Mouse (Mus musculus): ENCODE measurements around the gene Il22ra1. TPM values are rescaled to one million over a fixed set of nuclear protein-coding genes. Genes with fewer than 3 reads are reported as not detected.

The Il22ra1 gene
- polyA plus RNA-seq, 1 experiment, result 0.04 TPM

GRCm38 (mm10) chr4:135733901-135734300 is 5.9 kb downstream of the Il22ra1 start:
- TF ChIP-seq MYOD1 (IDR thresholded peaks at IDR 0.05; ENCODE audit: control insufficient read depth, insufficient read length, low read depth) (no peak), FOSL1 (IDR thresholded peaks at IDR 0.05; ENCODE audit: insufficient read depth, low read length, poor library complexity, severe bottlenecking) (no peak)
- Histone ChIP-seq H3K79me3 (ENCODE audit: low read depth) (no peaks in the 10 kb centered on the region), H3K4me3 (ENCODE audit: insufficient read depth, poor library complexity, severe bottlenecking) (no peak overlapping the region), H3K79me2 (ENCODE audit: control insufficient read depth, insufficient read depth) (no peaks in the 10 kb centered on the region), H3K27me3 (ENCODE audit: control insufficient read depth, insufficient read depth, insufficient read length) (no peaks in the 10 kb centered on the region), H3K36me3 (ENCODE audit: control insufficient read depth, insufficient read depth) (no peaks in the 10 kb centered on the region), H3ac (ENCODE audit: control insufficient read depth, insufficient read length, low read depth) (no peak overlapping the region)

- no peak overlapping the region for H3ac ChIP-seq (ENCODE audit: control insufficient read depth, insufficient read length, low read depth)
- H3K79me2 ChIP-seq (ENCODE audit: control insufficient read depth, insufficient read depth), result no peaks in the 10 kb centered on the region
- TF ChIP-seq USF1 (IDR thresholded peaks at IDR 0.05; ENCODE audit: low read depth) (no peak), MAX (IDR thresholded peaks at IDR 0.05) (no peak), MYOD1 (IDR thresholded peaks at IDR 0.05; ENCODE audit: control insufficient read depth, insufficient read length, low read depth) (peak; percentile 96), CEBPB (IDR thresholded peaks at IDR 0.05; ENCODE audit: low read depth) (no peak)
- H3K27me3 ChIP-seq (ENCODE audit: control insufficient read depth, insufficient read depth, insufficient read length), result no peaks in the 10 kb centered on the region
- no peaks in the 10 kb centered on the region for H3K79me3 ChIP-seq (ENCODE audit: low read depth)
- no peaks in the 10 kb centered on the region for H3K36me3 ChIP-seq (ENCODE audit: control insufficient read depth, insufficient read depth)
- no peak overlapping the region for H3K4me3 ChIP-seq (ENCODE audit: insufficient read depth, poor library complexity, severe bottlenecking)
Measured at GRCm38 (mm10) chr4:135736903-135737302, 8.9 kb downstream of the Il22ra1 start.

- no peak overlapping the region for H3ac ChIP-seq (ENCODE audit: control insufficient read depth, insufficient read length, low read depth)
- no peaks in the 10 kb centered on the region for H3K27me3 ChIP-seq (ENCODE audit: control insufficient read depth, insufficient read depth, insufficient read length)
- no peak overlapping the region for H3K4me3 ChIP-seq (ENCODE audit: insufficient read depth, poor library complexity, severe bottlenecking)
- no peaks in the 10 kb centered on the region for H3K79me2 ChIP-seq (ENCODE audit: control insufficient read depth, insufficient read depth)
- no peaks in the 10 kb centered on the region for H3K79me3 ChIP-seq (ENCODE audit: low read depth)
- no peaks in the 10 kb centered on the region for H3K36me3 ChIP-seq (ENCODE audit: control insufficient read depth, insufficient read depth)
- TF ChIP-seq MYOG (IDR thresholded peaks at IDR 0.05; ENCODE audit: control insufficient read depth, extremely low read depth, insufficient read length) (no peak), MYOD1 (IDR thresholded peaks at IDR 0.05; ENCODE audit: control insufficient read depth, insufficient read length, low read depth) (peak; percentile 11), FOSL1 (IDR thresholded peaks at IDR 0.05; ENCODE audit: insufficient read depth, low read length, poor library complexity, severe bottlenecking) (no peak)
Measured at GRCm38 (mm10) chr4:135738237-135738636, 10.3 kb downstream of the Il22ra1 start.

- Histone ChIP-seq H3K36me3 (ENCODE audit: control insufficient read depth, insufficient read depth) (no peaks in the 10 kb centered on the region), H3K27me3 (ENCODE audit: control insufficient read depth, insufficient read depth, insufficient read length) (no peaks in the 10 kb centered on the region), H3ac (ENCODE audit: control insufficient read depth, insufficient read length, low read depth) (no peak overlapping the region), H3K4me3 (ENCODE audit: insufficient read depth, poor library complexity, severe bottlenecking) (no peak overlapping the region), H3K79me3 (ENCODE audit: low read depth) (no peaks in the 10 kb centered on the region), H3K79me2 (ENCODE audit: control insufficient read depth, insufficient read depth) (no peaks in the 10 kb centered on the region)
- no peak for TF ChIP-seq USF1 (IDR thresholded peaks at IDR 0.05; ENCODE audit: low read depth)
- TF ChIP-seq CEBPB (IDR thresholded peaks at IDR 0.05; ENCODE audit: low read depth), result no peak
- no peak for TF ChIP-seq MAX (IDR thresholded peaks at IDR 0.05)
- TF ChIP-seq MYOG (IDR thresholded peaks at IDR 0.05; ENCODE audit: control insufficient read depth, extremely low read depth, insufficient read length), result no peak
- TF ChIP-seq MYOD1 (IDR thresholded peaks at IDR 0.05; ENCODE audit: control insufficient read depth, insufficient read length, low read depth), result no peak
- TF ChIP-seq CTCF (IDR thresholded peaks at IDR 0.05; ENCODE audit: control insufficient read depth, insufficient read depth, insufficient read length), result no peak
- TF ChIP-seq FOSL1 (IDR thresholded peaks at IDR 0.05; ENCODE audit: insufficient read depth, low read length, poor library complexity, severe bottlenecking), result no peak
Measured at GRCm38 (mm10) chr4:135739148-135739547, 11.2 kb downstream of the Il22ra1 start.

GRCm38 (mm10) chr4:135739672-135740071 is 11.7 kb downstream of the Il22ra1 start:
- TF ChIP-seq FOSL1 (IDR thresholded peaks at IDR 0.05; ENCODE audit: insufficient read depth, low read length, poor library complexity, severe bottlenecking) (no peak), MAX (IDR thresholded peaks at IDR 0.05) (no peak), MYOD1 (IDR thresholded peaks at IDR 0.05; ENCODE audit: control insufficient read depth, insufficient read length, low read depth) (no peak), CEBPB (IDR thresholded peaks at IDR 0.05; ENCODE audit: low read depth) (no peak), CTCF (IDR thresholded peaks at IDR 0.05; ENCODE audit: control insufficient read depth, insufficient read depth, insufficient read length) (no peak), MYOG (IDR thresholded peaks at IDR 0.05; ENCODE audit: control insufficient read depth, extremely low read depth, insufficient read length) (no peak), USF1 (IDR thresholded peaks at IDR 0.05; ENCODE audit: low read depth) (no peak)
- H3K79me2 ChIP-seq (ENCODE audit: control insufficient read depth, insufficient read depth), result no peaks in the 10 kb centered on the region
- no peaks in the 10 kb centered on the region for H3K27me3 ChIP-seq (ENCODE audit: control insufficient read depth, insufficient read depth, insufficient read length)
- H3ac ChIP-seq (ENCODE audit: control insufficient read depth, insufficient read length, low read depth), result no peak overlapping the region
- no peak overlapping the region for H3K4me3 ChIP-seq (ENCODE audit: insufficient read depth, poor library complexity, severe bottlenecking)
- no peaks in the 10 kb centered on the region for H3K36me3 ChIP-seq (ENCODE audit: control insufficient read depth, insufficient read depth)
- no peaks in the 10 kb centered on the region for H3K79me3 ChIP-seq (ENCODE audit: low read depth)

- H3K27me3 ChIP-seq (ENCODE audit: control insufficient read depth, insufficient read depth, insufficient read length), result peaks cover 3% of the 10 kb centered on the region
- TF ChIP-seq CEBPB (IDR thresholded peaks at IDR 0.05; ENCODE audit: low read depth), result no peak
- TF ChIP-seq USF1 (IDR thresholded peaks at IDR 0.05; ENCODE audit: low read depth), result no peak
- no peak for TF ChIP-seq FOSL1 (IDR thresholded peaks at IDR 0.05; ENCODE audit: insufficient read depth, low read length, poor library complexity, severe bottlenecking)
- no peak overlapping the region for H3K4me3 ChIP-seq (ENCODE audit: insufficient read depth, poor library complexity, severe bottlenecking)
- H3K36me3 ChIP-seq (ENCODE audit: control insufficient read depth, insufficient read depth), result no peaks in the 10 kb centered on the region
- H3K79me2 ChIP-seq (ENCODE audit: control insufficient read depth, insufficient read depth), result no peaks in the 10 kb centered on the region
- H3ac ChIP-seq (ENCODE audit: control insufficient read depth, insufficient read length, low read depth), result no peak overlapping the region
- no peaks in the 10 kb centered on the region for H3K79me3 ChIP-seq (ENCODE audit: low read depth)
Measured at GRCm38 (mm10) chr4:135743520-135743919, 15.5 kb downstream of the Il22ra1 start.

Measured in C2C12 (cell line).